Mouse (Mus musculus) hindbrain, embryonic 10.5 days (tissue): ENCODE data around the gene Gm6583. TPM values are rescaled to one million over a fixed set of nuclear protein-coding genes. Genes with fewer than 3 reads are reported as not detected.

Experiments
- DNase-seq: peaks from one replicate; pipeline ENCODE4 v3.0.0-alpha.2; 2017; ENCODE audit warnings: low spot score
- H3K27ac ChIP-seq: fragments of 300-500 bp; sonication (generic); 2 replicates; pipeline ENCODE4 v1.5.1; 2016; ENCODE audit warnings: mild to moderate bottlenecking, moderate library complexity
- H3K27me3 ChIP-seq: fragments of 300-500 bp; sonication (generic); 2 replicates; pipeline ENCODE4 v1.6.1; 2016; ENCODE audit warnings: mild to moderate bottlenecking; ENCODE audit not compliant: poor library complexity, insufficient read depth, severe bottlenecking
- H3K36me3 ChIP-seq: fragments of 300-500 bp; sonication (generic); 2 replicates; pipeline ENCODE4 v1.6.1; 2016; ENCODE audit warnings: mild to moderate bottlenecking, moderate library complexity
- H3K4me1 ChIP-seq: fragments of 300-500 bp; sonication (generic); replicated peaks from 2 replicates; pipeline ENCODE4 v1.6.1; 2016; ENCODE audit warnings: mild to moderate bottlenecking
- H3K4me3 ChIP-seq: fragments of 300-500 bp; sonication (generic); 2 replicates; pipeline ENCODE4 v1.5.1; 2016; ENCODE audit warnings: mild to moderate bottlenecking, moderate library complexity
- H3K9me3 ChIP-seq: fragments of 300-500 bp; sonication (generic); 2 replicates; pipeline ENCODE4 v1.6.1; 2016; ENCODE audit warnings: mild to moderate bottlenecking, moderate library complexity
- WGBS: fragments of 180-500 bp; shearing (Covaris S2); methylation state at CpG from one replicate; pipeline ENCODE4 v1.1.7; 2016; 5-methylcytosine and 5-hydroxymethylcytosine counted together
- polyA plus RNA-seq: library from polyadenylated mRNA; unstranded; fragments of >200 nt; fragmentation: Nextera tagmentation; extraction: Ambion mirVana; gene quantifications from 2 replicates; pipeline ENCODE4 v1.2.1, GENCODE M21; 2016

The Gm6583 gene
- polyA plus RNA-seq, 1 experiment from 2014 or later = 0.30 TPM

GRCm38 (mm10) chr5:112364184-112364797 lies 8.5 kb upstream of the Gm6583 start:
- Histone ChIP-seq H3K36me3 (peaks cover 78% of the 10 kb centered on the region), H3K27ac (no peak overlapping the region)
- WGBS = 72% methylated on average over 10 of the region's 10 CpGs

DNA sequence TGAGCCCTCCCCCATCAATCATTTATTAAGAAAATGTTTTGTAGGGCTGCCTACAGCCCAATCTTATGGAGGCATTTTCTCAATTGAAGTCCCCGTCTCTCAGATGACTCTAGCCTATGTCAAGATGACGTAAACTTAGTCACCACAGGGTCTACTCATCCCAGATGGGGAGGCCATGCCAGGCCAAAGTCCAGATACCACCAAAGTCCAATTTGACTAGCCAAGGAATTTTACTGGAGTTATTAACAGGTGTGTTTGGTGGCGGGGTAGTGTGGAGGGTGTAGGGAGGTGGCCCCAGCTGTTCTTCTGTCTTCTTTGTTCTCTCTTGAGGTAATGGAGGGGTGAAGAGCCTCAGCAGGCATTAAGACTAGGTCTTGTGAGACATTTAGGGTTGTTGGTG lies 4.2 kb upstream of the Gm6583 start:
- 97% methylated on average over 3 of the region's 3 CpGs for WGBS
- peaks cover 5% of the 10 kb centered on the region; the same call in 1 of the 2 replicates for H3K4me1 ChIP-seq
- H3K36me3 ChIP-seq = peaks cover 81% of the 10 kb centered on the region
- no peak overlapping the region for H3K27ac ChIP-seq
- H3K9me3 ChIP-seq = 0 out of 2 replicates have a peak, but pooled peaks cover 2% of the 10 kb centered on the region
- H3K4me3 ChIP-seq = no peak overlapping the region
- no peak for DNase-seq
- no peaks in the 10 kb centered on the region for H3K27me3 ChIP-seq

More at GRCm38 (mm10) chr5:112364184-112364797, 8.5 kb upstream of the Gm6583 start:
- Histone ChIP-seq H3K4me3 (no peak overlapping the region), H3K4me1 (peaks cover 8% of the 10 kb centered on the region), H3K9me3 (0 out of 2 replicates have a peak, but pooled peaks cover 2% of the 10 kb centered on the region), H3K27me3 (peaks cover 14% of the 10 kb centered on the region; the same call in 1 of the 2 replicates)
- no peak for DNase-seq

DNA sequence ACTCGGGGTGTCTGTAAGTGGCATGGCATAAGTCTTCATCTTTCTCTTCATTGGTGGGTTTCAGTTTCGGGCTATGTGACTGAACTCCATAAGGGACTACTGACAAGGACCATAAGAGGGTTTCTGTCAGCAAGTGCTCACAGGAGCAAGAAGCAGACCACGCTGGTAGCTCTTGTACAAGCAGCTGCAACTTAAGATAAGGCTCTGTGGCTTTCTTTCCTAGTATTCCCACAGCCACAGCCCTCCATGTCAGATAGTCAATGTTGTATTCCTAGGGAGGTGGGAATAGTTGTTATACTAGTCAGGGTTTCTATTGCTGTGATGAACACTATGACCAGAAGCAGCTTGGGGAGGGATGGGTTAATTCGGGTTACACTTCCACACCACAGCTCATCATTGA lies 3.7 kb upstream of the Gm6583 start:
- no peaks in the 10 kb centered on the region for H3K27me3 ChIP-seq
- peaks cover 5% of the 10 kb centered on the region; the same call in 1 of the 2 replicates for H3K4me1 ChIP-seq
- no peak overlapping the region for H3K4me3 ChIP-seq
- peaks cover 81% of the 10 kb centered on the region for H3K36me3 ChIP-seq
- H3K27ac ChIP-seq = no peak overlapping the region
- H3K9me3 ChIP-seq = 0 out of 2 replicates have a peak, but pooled peaks cover 2% of the 10 kb centered on the region
- WGBS = 89% methylated on average over 4 of the region's 4 CpGs
- no peak for DNase-seq

DNA sequence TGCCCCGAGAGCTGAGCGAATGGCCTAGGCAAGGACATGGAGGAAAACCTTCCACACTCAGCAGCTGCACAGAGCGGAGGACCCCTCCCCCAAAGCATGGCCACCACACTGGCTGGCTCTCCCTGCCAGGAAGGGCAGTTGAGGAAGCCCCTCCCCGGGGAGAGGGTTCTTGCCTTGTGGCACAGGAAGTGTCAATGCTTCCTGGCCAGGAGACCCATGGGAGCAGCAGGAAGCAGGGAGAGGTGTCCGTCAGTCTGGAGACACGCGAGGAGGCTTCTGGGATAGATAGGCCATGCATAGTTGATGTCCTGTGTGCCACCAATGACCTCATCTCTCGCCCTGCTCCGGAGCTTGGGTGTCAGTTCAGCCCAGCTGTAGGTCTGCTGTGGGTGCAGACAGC lies 489 bp upstream of the Gm6583 start:
- 95% methylated on average over 9 of the region's 9 CpGs for WGBS
- Histone ChIP-seq H3K27ac (no peak overlapping the region), H3K9me3 (no peaks in the 10 kb centered on the region), H3K4me1 (peaks cover 5% of the 10 kb centered on the region; the same call in 1 of the 2 replicates), H3K36me3 (peaks cover 83% of the 10 kb centered on the region), H3K27me3 (no peaks in the 10 kb centered on the region), H3K4me3 (no peak overlapping the region)
- DNase-seq = no peak

GRCm38 (mm10) chr5:112355493-112355892 lies 340 bp downstream of the Gm6583 start:
- no peak overlapping the region for H3K27ac ChIP-seq
- peaks cover 88% of the 10 kb centered on the region for H3K36me3 ChIP-seq
- WGBS = 87% methylated on average over 6 of the region's 6 CpGs
- H3K27me3 ChIP-seq = no peaks in the 10 kb centered on the region
- no peaks in the 10 kb centered on the region for H3K9me3 ChIP-seq
- no peak overlapping the region for H3K4me3 ChIP-seq
- DNase-seq = no peak
- peaks cover 5% of the 10 kb centered on the region; the same call in 1 of the 2 replicates for H3K4me1 ChIP-seq

DNA sequence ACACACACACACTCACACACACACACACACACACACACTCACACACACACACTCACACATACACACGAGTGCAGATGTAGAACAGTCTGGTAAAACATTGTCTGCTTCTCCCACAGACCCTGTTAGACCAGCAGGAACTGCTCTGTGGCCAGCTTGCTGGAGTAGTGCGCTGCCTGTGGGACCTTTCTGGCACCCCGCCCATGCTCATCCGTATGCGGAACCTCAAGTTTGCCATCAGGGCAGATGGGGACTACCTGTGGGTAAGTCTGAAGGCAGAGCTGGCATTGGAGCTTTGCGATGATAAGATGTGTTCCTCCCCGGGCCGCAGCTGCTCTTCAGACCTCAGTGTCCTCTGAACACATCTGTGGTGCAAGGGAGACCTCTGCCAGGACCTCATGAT lies 6.7 kb downstream of the Gm6583 start:
- Histone ChIP-seq H3K4me3 (no peak overlapping the region), H3K27me3 (no peaks in the 10 kb centered on the region), H3K36me3 (peaks cover 91% of the 10 kb centered on the region), H3K4me1 (peaks cover 23% of the 10 kb centered on the region), H3K9me3 (no peaks in the 10 kb centered on the region), H3K27ac (no peak overlapping the region)
- no peak for DNase-seq
- 95% methylated on average over 8 of the region's 8 CpGs for WGBS

GRCm38 (mm10) chr5:112346211-112346965 lies 9.4 kb downstream of the Gm6583 start:
- Histone ChIP-seq H3K4me1 (peaks cover 46% of the 10 kb centered on the region), H3K4me3 (no peak overlapping the region), H3K36me3 (peaks cover 64% of the 10 kb centered on the region), H3K27me3 (no peaks in the 10 kb centered on the region), H3K27ac (no peak overlapping the region; the same call in 1 of the 2 replicates), H3K9me3 (no peaks in the 10 kb centered on the region)
- WGBS = 86% methylated on average over 16 of the region's 16 CpGs
- no peak for DNase-seq

GRCm38 (mm10) chr5:112344092-112344960 lies 11.5 kb downstream of the Gm6583 start:
- Histone ChIP-seq H3K36me3 (peaks cover 59% of the 10 kb centered on the region), H3K27ac (no peak overlapping the region), H3K4me3 (peak overlapping the region; percentile 82), H3K27me3 (no peaks in the 10 kb centered on the region), H3K4me1 (peaks cover 48% of the 10 kb centered on the region), H3K9me3 (no peaks in the 10 kb centered on the region)
- WGBS = 81% methylated on average over 6 of the region's 6 CpGs
- DNase-seq = no peak

DNA sequence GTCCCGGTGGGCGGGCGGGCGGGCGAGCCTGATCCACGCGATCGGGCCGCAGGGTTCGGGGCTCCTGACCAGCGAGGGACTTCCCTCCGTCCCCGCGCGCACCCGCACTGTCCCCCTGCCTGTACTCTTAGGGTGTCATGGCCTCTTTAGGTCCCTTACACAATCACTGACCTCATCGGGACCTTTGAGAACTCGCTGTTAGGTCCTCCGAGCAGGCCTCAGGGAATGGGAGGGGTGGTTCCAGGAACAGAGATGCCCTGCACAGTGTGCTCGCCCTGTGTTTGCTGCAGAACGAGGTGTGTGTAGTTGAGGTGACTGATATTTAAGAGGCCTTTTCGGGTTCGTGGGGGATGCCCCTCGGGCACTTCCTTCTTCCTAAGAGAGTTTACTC lies 12.6 kb downstream of the Gm6583 start:
- peak overlapping the region; percentile 82 for H3K4me3 ChIP-seq
- peaks cover 48% of the 10 kb centered on the region for H3K4me1 ChIP-seq
- H3K9me3 ChIP-seq = no peaks in the 10 kb centered on the region
- peak overlapping the region; percentile 94 for H3K27ac ChIP-seq
- H3K36me3 ChIP-seq = peaks cover 59% of the 10 kb centered on the region
- no peak for DNase-seq
- H3K27me3 ChIP-seq = no peaks in the 10 kb centered on the region
- under 1% methylated on average over 24 of the region's 24 CpGs for WGBS

DNA sequence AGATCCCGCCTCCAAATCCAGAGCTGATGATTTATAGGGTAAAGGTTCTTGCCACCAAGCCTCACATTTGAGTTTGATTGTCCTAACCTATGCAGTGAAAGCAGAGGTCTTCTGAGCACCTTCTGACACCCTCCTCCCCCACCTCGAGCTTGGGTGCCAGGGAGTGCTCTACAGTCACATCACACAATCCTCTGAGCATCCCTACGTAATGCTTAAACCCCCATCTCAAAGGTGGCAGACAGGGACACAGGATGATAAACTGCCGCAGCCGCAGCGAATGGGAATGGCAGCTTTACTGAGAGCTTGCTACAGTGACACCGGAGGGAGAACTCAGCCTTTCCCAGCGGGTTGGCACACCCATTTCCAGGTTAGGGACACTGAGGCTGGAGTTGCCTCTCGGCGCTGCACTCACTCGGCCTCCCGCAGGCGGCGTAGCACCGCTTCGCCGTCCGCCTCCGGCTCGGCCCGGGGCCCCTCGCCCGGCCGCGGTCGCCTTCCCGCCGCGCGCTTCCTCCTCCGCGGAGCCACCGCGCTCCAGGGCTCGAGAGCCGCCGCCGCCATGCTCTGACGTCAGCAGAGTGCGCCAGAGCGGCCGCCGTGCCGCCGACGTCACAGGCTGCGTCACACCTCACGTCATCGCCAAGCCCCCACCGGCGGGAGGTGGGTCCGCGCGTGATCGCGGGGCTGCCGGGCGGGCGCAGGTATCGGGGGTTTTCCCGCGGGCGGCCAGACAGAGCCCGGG lies 13.2 kb downstream of the Gm6583 start, which contains the start of the genes Srrd and Hps4:
Gene Srrd (minus strand): TSS at position 578 of the 742 bp plus-strand sequence.
Gene Hps4 (plus strand): TSS at position 621 of the 742 bp plus-strand sequence.
- Histone ChIP-seq H3K27me3 (no peaks in the 10 kb centered on the region), H3K9me3 (no peaks in the 10 kb centered on the region), H3K36me3 (peaks cover 60% of the 10 kb centered on the region), H3K4me3 (peak within 1 kb of the TSS; percentile 82), H3K4me1 (peaks cover 48% of the 10 kb centered on the region), H3K27ac (peak within 1 kb of the TSS; percentile 94)
- 2% methylated on average over 64 of the region's 64 CpGs for WGBS
- peak; percentile 87 for DNase-seq

DNA sequence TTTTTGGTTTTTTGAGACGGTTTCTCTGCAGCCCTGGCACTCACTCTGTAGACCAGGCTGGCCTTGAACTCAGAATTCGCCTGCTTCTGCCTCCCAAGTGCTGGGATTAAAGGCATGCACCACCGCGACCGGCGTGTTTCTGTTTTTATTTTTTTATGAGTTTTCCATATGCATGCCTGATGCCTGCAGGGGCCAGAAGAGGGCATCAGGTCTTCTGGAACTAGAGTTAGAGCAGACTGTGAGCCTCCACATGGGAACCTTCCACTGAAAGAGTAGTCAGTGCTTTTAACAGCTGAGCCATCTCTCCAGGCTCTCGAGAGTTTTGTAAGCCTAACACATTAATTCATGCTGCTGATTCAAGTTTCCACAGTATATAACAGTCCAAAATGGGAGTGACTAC lies 16.6 kb downstream of the Gm6583 start:
- Histone ChIP-seq H3K9me3 (no peaks in the 10 kb centered on the region), H3K27me3 (no peaks in the 10 kb centered on the region), H3K4me3 (no peak overlapping the region), H3K36me3 (peaks cover 65% of the 10 kb centered on the region), H3K4me1 (peaks cover 26% of the 10 kb centered on the region), H3K27ac (no peak overlapping the region)
- WGBS = 84% methylated on average over 7 of the region's 7 CpGs
- no peak for DNase-seq

DNA sequence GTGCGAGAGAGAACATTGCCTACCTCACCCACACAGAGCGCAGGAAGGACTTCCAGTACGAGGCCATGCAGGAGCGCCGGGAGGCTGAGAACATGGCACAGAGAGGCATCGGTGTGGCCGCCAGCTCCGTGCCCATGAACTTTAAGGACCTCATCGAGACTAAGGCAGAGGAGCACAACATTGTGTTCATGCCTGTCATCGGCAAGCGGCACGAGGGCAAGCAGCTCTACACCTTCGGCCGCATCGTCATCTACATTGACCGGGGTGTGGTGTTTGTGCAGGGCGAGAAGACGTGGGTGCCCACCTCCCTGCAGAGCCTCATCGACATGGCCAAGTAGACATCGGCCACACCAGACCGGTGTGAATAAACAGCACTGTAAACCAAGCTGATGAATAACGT lies 18.8 kb downstream of the Gm6583 start:
- peaks cover 8% of the 10 kb centered on the region for H3K4me1 ChIP-seq
- no peaks in the 10 kb centered on the region for H3K27me3 ChIP-seq
- H3K27ac ChIP-seq = no peak overlapping the region
- peaks cover 88% of the 10 kb centered on the region for H3K36me3 ChIP-seq
- no peak overlapping the region for H3K4me3 ChIP-seq
- H3K9me3 ChIP-seq = no peaks in the 10 kb centered on the region
- no peak for DNase-seq
- 95% methylated on average over 22 of the region's 22 CpGs for WGBS
